Mouse (Mus musculus): Measurements from ENCODE around the gene Wdr62.

DNA sequence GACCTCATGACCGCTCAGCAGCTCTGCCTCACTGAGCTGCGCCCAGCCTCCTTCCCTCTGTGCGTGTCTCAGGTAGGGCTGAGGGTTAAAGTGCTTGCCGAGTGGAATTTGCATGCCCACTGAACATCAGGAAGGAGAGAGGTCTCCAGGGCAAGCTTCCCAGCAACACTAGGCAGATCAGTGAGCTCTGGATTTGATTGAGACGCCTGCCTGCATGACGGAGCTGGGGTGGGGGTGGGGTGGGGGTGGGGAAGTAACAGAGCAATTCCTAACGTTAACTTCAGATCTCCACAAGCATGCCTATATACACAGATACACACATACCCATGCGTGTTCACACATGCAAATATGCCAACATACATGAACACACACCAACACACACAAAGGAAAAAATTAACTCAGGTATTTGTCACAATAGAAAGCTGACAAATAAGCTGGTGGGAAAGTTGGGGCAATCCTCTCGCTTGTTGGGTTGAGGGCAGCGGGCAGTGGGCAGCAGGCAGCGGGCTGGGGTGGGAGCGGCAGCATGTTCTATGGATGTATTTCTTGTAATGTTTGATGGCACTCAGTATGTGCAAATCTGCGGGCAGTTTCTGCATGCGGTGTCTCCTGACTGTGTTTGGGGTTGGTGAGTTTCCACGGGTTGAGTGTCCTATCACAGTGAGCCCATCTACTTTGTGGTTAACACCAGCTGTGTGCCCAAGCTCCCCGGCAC lies 60.8 kb downstream of the Wdr62 start:
- TF ChIP-seq EP300 (IDR thresholded peaks at IDR 0.05; ENCODE audit: low read depth) (no peak), CTCF (IDR thresholded peaks at IDR 0.05; ENCODE audit: low read depth) (no peak)
